Mouse (Mus musculus): ENCODE measurements around the gene Glipr2.

DNA sequence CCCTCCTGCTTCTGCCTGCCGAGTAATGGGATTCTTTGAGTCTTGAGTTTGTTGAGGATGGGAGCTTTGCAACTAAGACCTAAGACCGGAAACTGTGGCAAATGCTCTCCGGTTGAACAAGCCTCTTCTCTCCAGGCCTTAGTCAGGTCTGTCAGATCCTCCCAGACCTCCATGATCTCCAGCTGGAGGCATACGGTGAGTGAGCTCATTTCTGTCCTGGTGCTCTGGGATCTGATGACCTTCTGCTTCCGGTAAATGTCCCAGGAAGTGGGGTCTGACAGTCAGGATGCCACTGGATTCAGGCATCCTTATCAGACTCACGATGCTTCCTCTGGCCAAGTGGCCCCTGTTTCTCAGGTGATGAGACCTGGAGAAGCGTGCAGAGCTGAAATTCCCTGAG, 24.1 kb downstream of the Glipr2 start:
- TF ChIP-seq CTCF (IDR thresholded peaks at IDR 0.05; ENCODE audit: extremely low read depth, insufficient read length, insufficient replicate concordance, low read depth, low read length) (no peak), POLR2A (IDR thresholded peaks at IDR 0.05; ENCODE audit: low read depth, low read length) (no peak)

Data from small intestine, adult 2 months (tissue).